In the genomic region with DNA sequence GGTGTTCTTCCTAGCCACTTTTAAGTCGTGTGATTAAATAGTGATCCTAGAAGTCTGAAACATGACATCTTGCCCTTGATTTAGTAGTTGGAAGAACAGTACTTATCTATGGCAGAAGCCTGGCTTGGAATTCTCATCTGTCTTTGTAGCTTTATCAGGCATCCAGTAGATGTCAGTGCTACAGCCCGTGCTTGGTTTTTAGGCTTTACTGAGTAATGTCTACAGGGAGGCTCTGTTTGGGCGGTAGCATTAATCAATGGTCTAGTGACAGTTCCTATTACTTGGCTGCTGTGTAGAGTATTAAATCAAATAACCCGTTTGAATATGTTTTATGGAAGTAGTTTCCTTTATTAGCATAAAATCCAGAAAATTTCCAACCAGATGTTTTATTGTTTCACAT, we compare ENCODE assay signal across 23 mouse cellular contexts.
A peak's percentile ranks its signal among the peaks of the same experiment; 100 is the strongest.
DNase-seq lines count a peak whose midpoint lies in the region; ATAC-seq and TF ChIP-seq lines count a peak whose summit lies in the region.
"Had no signal": no experiment of that assay in that cellular context is flagged by ENCODE, and none has a peak within 500 bp of the region (broad histone marks: within the 10 kb centered on the region; RNA-seq: fewer than 3 reads in every experiment).

No protein-coding gene starts in this region.

- DNase-seq in hindbrain, embryonic 14.5 days (ENCODE audit: low spot score), result peak; percentile 34
- no peak for DNase-seq in layer of hippocampus, adult 2 months (ENCODE audit: low spot score in 2 of 2)
- DNase-seq in layer of hippocampus, adult 11-12 months (ENCODE audit: low spot score), result no peak
- no peak for DNase-seq in CH12.LX (ENCODE audit: extremely low read depth)
- peak; percentile 35 for DNase-seq in brain, adult 2 months (ENCODE audit: low read depth, low spot score)
- DNase-seq in retina, embryonic 14.5 days (ENCODE audit: low spot score), result no peak
- DNase-seq: adrenal gland, adult 8-10 months; B cell, adult 2 months; cerebellum, adult 9-11 months; gastrocnemius, adult 2 months; lung, adult 18-20 months; right cerebral cortex, adult 18-20 months; thymus, adult 18-20 months; thymus, postnatal 36 days had no signal

- no peak for ATAC-seq in hindbrain, embryonic 14.5 days (ENCODE audit: low FRiP score)
- ATAC-seq in hindbrain, embryonic 13.5 days (ENCODE audit: low FRiP score), result no peak
- ATAC-seq: activated CD4-positive, CD25-positive, alpha-beta regulatory T cell, adult 4 months; forebrain, embryonic 13.5 days; midbrain, embryonic 16.5 days had no signal

- no peak overlapping the region for H3K9ac ChIP-seq in hindbrain, embryonic 14.5 days
- H3K9ac ChIP-seq in hindbrain, embryonic 13.5 days, result no peak overlapping the region
- H3K9ac ChIP-seq in CH12.LX (ENCODE audit: insufficient read depth, low read depth), result no peak overlapping the region
- H3K9ac ChIP-seq: embryonic facial prominence, embryonic 12.5 days; forebrain, embryonic 13.5 days; stomach, embryonic 15.5 days had no signal

- H3K27ac ChIP-seq in hindbrain, embryonic 14.5 days, result no peak overlapping the region
- H3K27ac ChIP-seq in hindbrain, embryonic 13.5 days, result no peak overlapping the region
- no peak overlapping the region for H3K27ac ChIP-seq in layer of hippocampus, adult 2 months
- H3K27ac ChIP-seq in CH12.LX (ENCODE audit: insufficient read depth, low read depth), result no peak overlapping the region
- H3K27ac ChIP-seq: embryonic facial prominence, embryonic 12.5 days; forebrain, embryonic 13.5 days; gastrocnemius, adult 2 months; heart, embryonic 10.5 days; stomach, embryonic 15.5 days had no signal

- no peak for TF ChIP-seq EP300 in CH12.LX (IDR thresholded peaks at IDR 0.05; ENCODE audit: low read length)

- TF ChIP-seq POLR2A in CH12.LX (IDR thresholded peaks at IDR 0.05; ENCODE audit: low read depth, low read length), result no peak

- H3K4me2 ChIP-seq in hindbrain, embryonic 14.5 days (replicated peaks), result no peak overlapping the region
- no peak overlapping the region for H3K4me2 ChIP-seq in hindbrain, embryonic 13.5 days
- no peak overlapping the region for H3K4me2 ChIP-seq in CH12.LX (ENCODE audit: insufficient read depth, low read depth, poor library complexity, severe bottlenecking)
- H3K4me2 ChIP-seq: embryonic facial prominence, embryonic 12.5 days; forebrain, embryonic 13.5 days; liver, embryonic 11.5 days; stomach, embryonic 15.5 days had no signal

- TF ChIP-seq CTCF in layer of hippocampus, adult 2 months (conservative IDR thresholded peaks at IDR 0.05), result peak; percentile 67
- TF ChIP-seq CTCF in CH12.LX (conservative IDR thresholded peaks at IDR 0.05 in 1 of 2, IDR thresholded peaks at IDR 0.05 in 1 of 2; ENCODE audit: low read depth in 2 of 2, low read length in 2 of 2), result peak in 1 of 2 experiments; percentile 25; a peak in 1 of 4 replicates

- no peaks in the 10 kb centered on the region for H3K27me3 ChIP-seq in hindbrain, embryonic 14.5 days (ENCODE audit: control insufficient read depth, insufficient read depth, low read length)
- no peaks in the 10 kb centered on the region for H3K27me3 ChIP-seq in hindbrain, embryonic 13.5 days
- no peaks in the 10 kb centered on the region for H3K27me3 ChIP-seq in CH12.LX (replicated peaks)
- H3K27me3 ChIP-seq: embryonic facial prominence, embryonic 12.5 days; forebrain, embryonic 13.5 days; stomach, embryonic 15.5 days had no signal

- H3K9me3 ChIP-seq in hindbrain, embryonic 14.5 days (ENCODE audit: control insufficient read depth, low read length), result no peaks in the 10 kb centered on the region
- H3K9me3 ChIP-seq in hindbrain, embryonic 13.5 days, result no peaks in the 10 kb centered on the region
- no peaks in the 10 kb centered on the region for H3K9me3 ChIP-seq in CH12.LX (replicated peaks; ENCODE audit: low read length)
- H3K9me3 ChIP-seq: embryonic facial prominence, embryonic 12.5 days; forebrain, embryonic 13.5 days; heart, embryonic 10.5 days; stomach, embryonic 15.5 days had no signal

- no peaks in the 10 kb centered on the region for H3K79me2 ChIP-seq in CH12.LX (replicated peaks; ENCODE audit: control insufficient read depth, extremely low read depth, insufficient read depth, poor library complexity, severe bottlenecking)

- H3K4me1 ChIP-seq in hindbrain, embryonic 14.5 days (replicated peaks; ENCODE audit: control insufficient read depth, insufficient read depth, low read length), result no peaks in the 10 kb centered on the region
- H3K4me1 ChIP-seq in hindbrain, embryonic 13.5 days (replicated peaks), result no peaks in the 10 kb centered on the region
- H3K4me1 ChIP-seq in CH12.LX (ENCODE audit: control insufficient read depth in 1 of 2, insufficient read depth in 2 of 2), result peaks cover 0 to 3% of the 10 kb centered on the region in 2 experiments; a peak in 1 of 4 replicates
- H3K4me1 ChIP-seq: embryonic facial prominence, embryonic 12.5 days; forebrain, embryonic 13.5 days; heart, embryonic 10.5 days; stomach, embryonic 15.5 days had no signal

- H3K36me3 ChIP-seq in hindbrain, embryonic 14.5 days (replicated peaks; ENCODE audit: control insufficient read depth, insufficient read depth), result no peaks in the 10 kb centered on the region
- no peaks in the 10 kb centered on the region for H3K36me3 ChIP-seq in hindbrain, embryonic 13.5 days
- no peaks in the 10 kb centered on the region for H3K36me3 ChIP-seq in CH12.LX (replicated peaks in 1 of 2; ENCODE audit: control insufficient read depth in 1 of 2, insufficient read depth in 1 of 2, low read length in 1 of 2)
- H3K36me3 ChIP-seq: embryonic facial prominence, embryonic 12.5 days; heart, embryonic 10.5 days; stomach, embryonic 15.5 days had no signal

- TF ChIP-seq RAD21 in CH12.LX (IDR thresholded peaks at IDR 0.05; ENCODE audit: low read depth, low read length), result peak; percentile 16

- WGBS in hindbrain, embryonic 14.5 days, result 61% methylated on average over 4 of the region's 4 CpGs
- WGBS in hindbrain, embryonic 13.5 days, result 67% methylated on average over 4 of the region's 4 CpGs

- dilution Hi-C loops in CH12.LX (cut with MboI; ENCODE audit: extremely low pct_ligation_motif_present, extremely low pct_unique_long_range_greater_than_20kb, low sequenced_read_pairs), result no loop called here

- in situ Hi-C loops in CH12.LX (cut with MboI; ENCODE audit: low pct_ligation_motif_present, low pct_unique_long_range_greater_than_20kb, low sequenced_read_pairs), result no loop called here

- no peak overlapping the region for H3K4me3 ChIP-seq in hindbrain, embryonic 14.5 days (replicated peaks; ENCODE audit: low read length)
- H3K4me3 ChIP-seq in hindbrain, embryonic 13.5 days, result no peak overlapping the region
- no peak overlapping the region for H3K4me3 ChIP-seq in layer of hippocampus, adult 2 months
- H3K4me3 ChIP-seq in CH12.LX (replicated peaks in 1 of 3; ENCODE audit: low read depth in 2 of 3, low read length in 2 of 3, poor library complexity in 1 of 3), result no peak overlapping the region
- H3K4me3 ChIP-seq: embryonic facial prominence, embryonic 12.5 days; erythroblast, embryonic 14.5 days; forebrain, embryonic 13.5 days; gastrocnemius, adult 2 months; heart, embryonic 10.5 days; stomach, embryonic 15.5 days had no signal

TF ChIP-seq in CH12.LX, 34 proteins besides CTCF, POLR2A, EP300 and RAD21:
- TF ChIP-seq SMC3 (IDR thresholded peaks at IDR 0.05; ENCODE audit: low read depth, low read length) (peak; percentile 11; the same call in 1 of the 2 replicates), GABPA (IDR thresholded peaks at IDR 0.05; ENCODE audit: insufficient replicate concordance, low read depth, low read length) (no peak), ELF1 (IDR thresholded peaks at IDR 0.05; ENCODE audit: low read depth, low read length) (no peak), HCFC1 (IDR thresholded peaks at IDR 0.05; ENCODE audit: low read depth, low read length) (no peak)

Comparison
In these comparisons a context has a peak if more than half of its experiments do, and no peak if none do; other contexts are left out.
1. DNase-seq: peak in hindbrain, embryonic 14.5 days (single experiment) and brain, adult 2 months (single experiment); none in layer of hippocampus, adult 2 months (0 of 2), layer of hippocampus, adult 11-12 months (single experiment), CH12.LX (single experiment) and retina, embryonic 14.5 days (single experiment).